Mouse (Mus musculus): ENCODE data around the gene Mlc1.

Gene Mlc1

DNA sequence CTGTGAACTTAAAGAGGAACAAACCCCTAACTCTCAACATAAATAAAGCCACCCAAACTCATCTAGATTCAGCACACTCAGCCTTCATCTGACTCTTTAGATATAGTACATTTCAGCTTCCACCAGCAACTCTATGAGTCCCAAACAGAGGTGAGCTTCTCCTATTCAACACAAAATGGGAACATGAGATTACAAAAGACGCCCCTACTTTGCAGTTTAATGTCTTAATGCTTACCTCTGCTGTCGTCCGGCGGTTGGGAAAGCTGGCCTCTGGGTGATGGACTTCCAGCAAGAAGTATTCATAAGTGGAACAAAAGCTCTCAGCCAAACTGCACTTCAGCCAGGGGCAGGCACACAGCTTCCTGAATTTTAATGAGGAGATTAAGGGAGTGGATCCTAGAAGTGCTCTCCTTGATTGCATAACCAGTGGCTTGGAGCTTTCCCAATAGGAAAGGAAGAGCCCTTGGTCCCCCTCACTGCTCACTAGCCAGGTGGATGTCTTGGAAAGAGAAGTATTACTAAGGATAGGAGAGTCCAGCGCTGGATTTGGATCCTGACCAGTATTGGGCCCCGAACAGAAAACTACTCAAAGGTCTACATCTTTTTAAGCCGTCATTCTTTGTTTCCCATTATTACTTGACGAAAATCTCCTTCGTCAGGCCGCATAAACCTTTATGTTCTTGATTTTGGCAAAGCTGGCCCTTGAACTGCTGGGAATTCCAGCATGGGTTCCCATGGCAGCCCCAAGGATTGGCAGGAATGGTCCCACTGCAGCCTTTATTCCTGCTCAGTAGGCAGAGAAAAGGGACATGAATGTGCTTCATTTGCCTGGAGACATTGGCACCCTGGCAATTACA, at the start of gene Mlc1:
TSS of gene Mlc1 (minus strand) at position 727 of the 857 bp plus-strand sequence.
- DNase-seq (ENCODE audit: low read depth, low spot score): no peak

GRCm38 (mm10) chr15:89020492-89020891, 41.7 kb upstream of the Mlc1 start:
- DNase-seq (ENCODE audit: low read depth, low spot score): no peak

DNA sequence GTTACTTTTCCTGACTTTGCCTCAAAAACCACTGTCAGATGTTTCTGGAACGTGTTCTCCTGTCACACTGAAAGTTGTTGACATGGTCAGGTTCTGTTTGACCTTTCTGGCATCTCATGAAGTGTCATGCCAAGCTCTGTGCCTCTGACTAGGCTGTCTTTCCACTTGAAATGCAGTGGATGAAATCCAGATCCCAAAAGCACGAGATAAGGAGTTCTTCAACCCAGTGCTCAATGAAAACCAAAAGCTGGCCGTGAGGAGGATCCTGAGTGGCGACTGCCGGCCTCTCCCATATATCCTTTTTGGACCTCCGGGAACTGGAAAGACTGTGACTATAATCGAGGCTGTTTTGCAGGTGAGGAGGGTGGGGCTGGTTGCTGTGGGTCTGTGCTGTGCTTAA, 41.3 kb upstream of the Mlc1 start:
- no peak for DNase-seq (ENCODE audit: low read depth, low spot score)

DNA sequence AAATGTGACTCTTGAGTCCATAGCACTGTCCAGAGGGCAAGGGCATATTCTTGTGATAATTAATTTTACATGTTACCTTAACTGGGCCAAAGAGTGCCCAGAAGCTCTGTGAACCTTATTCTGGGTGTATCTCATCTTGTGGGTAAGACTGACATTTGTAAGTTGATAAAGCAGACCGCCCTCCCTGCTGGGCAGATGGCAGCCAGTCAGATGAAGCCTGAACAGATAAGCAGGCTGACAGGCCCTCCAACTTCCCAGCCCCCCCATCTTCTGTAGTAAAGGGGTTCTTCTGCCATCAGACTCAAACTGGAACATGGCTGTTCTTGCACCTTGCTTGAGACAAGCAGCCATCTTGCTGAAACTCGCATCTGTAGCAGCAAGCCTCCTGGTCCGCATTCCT, 37.9 kb upstream of the Mlc1 start:
- DNase-seq (ENCODE audit: low read depth, low spot score): no peak

GRCm38 (mm10) chr15:89007781-89008180, 29.0 kb upstream of the Mlc1 start:
- DNase-seq (ENCODE audit: low read depth, low spot score): no peak

- DNase-seq (ENCODE audit: low read depth, low spot score): no peak
These were observed 28.2 kb upstream of the Mlc1 start for GRCm38 (mm10) chr15:89007002-89007401.

- no peak for DNase-seq (ENCODE audit: low read depth, low spot score)
These were observed 22.4 kb upstream of the Mlc1 start for GRCm38 (mm10) chr15:89001245-89001644.

DNA sequence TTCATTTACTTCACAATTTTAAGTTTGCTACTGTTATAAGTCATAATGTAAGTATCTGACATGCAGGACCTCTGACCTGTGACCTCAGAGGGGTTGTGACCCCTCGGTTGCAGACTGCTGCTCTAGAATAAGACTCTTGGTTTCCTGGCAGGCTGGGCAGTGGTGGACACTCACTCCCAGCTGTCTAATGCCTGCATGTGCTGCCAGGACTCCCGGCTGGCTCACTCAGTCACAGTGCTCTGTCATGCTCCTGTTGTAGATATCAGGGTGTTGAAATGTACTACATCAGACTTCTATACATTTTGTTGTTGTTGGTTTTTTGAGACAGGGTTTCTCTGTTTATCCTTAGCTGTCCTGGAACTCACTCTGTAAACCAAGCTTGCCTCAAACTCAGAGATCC, 21.6 kb upstream of the Mlc1 start:
- no peak for DNase-seq (ENCODE audit: low read depth, low spot score)

DNA sequence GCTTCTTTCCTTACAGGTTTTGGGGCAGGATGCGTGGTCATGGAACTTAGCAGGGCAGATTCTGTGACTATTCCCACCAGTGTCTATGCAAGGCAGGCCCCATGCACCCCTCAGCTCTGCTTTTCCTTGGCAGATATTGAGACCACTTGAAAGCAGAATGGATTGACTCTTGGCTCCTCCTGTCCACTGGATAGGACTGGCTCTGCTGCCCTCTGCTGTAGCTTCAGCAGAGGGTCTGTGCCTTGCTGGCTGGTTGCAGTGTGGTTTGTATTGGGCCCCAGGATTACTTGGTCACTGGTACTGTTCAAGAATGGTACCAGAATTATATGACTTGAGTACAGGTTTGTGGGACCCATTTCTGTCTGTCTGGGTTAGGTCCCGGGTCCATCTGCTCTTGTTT, 20.3 kb upstream of the Mlc1 start:
- DNase-seq (ENCODE audit: low read depth, low spot score): no peak

DNA sequence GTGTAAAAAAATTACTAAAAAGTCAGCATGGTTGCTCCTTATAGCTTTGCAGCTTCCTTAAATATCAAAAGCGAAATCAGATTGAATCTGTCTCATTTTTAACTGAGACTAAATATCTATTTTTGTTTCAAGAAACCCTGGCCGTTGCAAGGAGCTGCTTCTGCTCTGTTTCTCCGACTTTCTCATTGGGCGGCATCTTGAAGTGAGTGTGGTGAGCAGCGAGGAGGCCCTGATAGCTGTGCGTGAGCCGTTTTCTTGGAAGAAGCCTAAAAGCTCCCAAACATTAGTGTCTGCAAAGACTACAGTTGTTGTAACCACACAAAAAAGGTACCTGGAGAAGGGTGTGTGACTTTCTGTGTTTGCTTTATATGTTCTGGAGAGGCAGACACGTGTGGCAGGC, 19.8 kb upstream of the Mlc1 start:
- peak; percentile 12 for DNase-seq (ENCODE audit: low read depth, low spot score)

GRCm38 (mm10) chr15:88989236-88989635, 10.4 kb upstream of the Mlc1 start:
- DNase-seq (ENCODE audit: low read depth, low spot score): no peak

- DNase-seq (ENCODE audit: low read depth, low spot score): no peak
These were observed 3.8 kb upstream of the Mlc1 start, which contains the start of gene Mov10l1 for GRCm38 (mm10) chr15:88982534-88983079. Gene Mov10l1 (plus strand): TSS chr15:88982909.

DNA sequence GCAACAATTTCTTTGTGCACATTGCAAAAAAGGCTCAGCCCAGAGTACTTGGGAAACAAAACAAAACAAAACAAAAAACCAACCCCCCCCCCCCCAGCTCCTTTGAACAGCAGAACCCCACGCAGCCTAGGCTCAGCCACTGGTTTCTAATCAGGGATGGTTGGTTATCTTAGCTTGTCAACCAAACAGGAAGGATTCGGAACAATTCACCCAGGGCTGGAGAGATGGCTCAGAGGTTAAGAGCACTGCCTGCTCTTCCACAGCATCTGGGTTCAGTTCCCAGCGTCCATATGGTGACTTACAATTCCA, 285 bp upstream of the Mlc1 start:
- peak; percentile 13 for DNase-seq (ENCODE audit: low read depth, low spot score)

DNA sequence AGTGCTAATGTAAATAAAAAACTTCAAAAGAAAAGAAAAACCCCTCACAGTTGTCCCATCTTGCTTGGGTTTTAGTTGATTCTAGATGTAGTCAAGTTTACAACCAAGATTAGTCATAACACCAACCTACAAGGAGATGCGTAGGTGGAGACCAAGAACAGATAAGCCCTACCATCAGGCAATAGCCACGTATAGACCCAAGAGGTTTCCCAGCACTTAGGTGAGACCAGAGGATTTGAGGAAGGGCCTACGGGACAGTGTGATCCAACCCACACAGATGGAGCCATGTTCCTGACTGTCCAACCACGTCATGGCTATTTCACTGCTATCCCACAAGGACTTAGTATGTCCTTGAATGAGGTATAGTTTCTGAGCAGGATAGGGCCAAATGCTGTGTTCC, 6.5 kb downstream of the Mlc1 start:
- no peak for DNase-seq (ENCODE audit: low read depth, low spot score)

DNA sequence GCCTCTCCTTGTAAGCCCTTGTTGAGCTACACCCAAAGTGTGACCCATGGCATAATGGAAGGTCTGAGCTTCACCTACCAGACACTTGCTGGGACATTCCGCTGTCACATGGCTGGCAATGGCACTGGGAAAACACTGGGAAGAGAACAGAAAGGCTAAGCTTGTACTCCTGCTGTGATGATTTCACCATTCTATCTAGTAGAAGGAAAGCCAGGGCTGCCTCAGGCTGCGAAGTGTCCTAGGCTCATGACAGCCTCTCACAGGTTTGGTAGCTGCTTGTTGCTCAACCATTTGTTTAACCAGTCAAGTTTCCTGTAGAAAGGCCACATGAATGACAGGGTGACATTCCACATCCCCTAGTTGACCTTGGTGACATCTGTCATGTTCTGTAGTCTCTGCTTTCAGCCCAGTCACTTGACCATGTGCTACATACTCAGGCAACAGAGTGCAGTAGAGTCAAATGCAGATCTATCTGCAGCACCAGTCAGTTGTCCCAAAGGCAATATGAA, 14.7 kb downstream of the Mlc1 start:
- no peak for DNase-seq (ENCODE audit: low read depth, low spot score)

- no peak for DNase-seq (ENCODE audit: low read depth, low spot score)
These were observed 21.3 kb downstream of the Mlc1 start for GRCm38 (mm10) chr15:88957522-88957921.

DNA sequence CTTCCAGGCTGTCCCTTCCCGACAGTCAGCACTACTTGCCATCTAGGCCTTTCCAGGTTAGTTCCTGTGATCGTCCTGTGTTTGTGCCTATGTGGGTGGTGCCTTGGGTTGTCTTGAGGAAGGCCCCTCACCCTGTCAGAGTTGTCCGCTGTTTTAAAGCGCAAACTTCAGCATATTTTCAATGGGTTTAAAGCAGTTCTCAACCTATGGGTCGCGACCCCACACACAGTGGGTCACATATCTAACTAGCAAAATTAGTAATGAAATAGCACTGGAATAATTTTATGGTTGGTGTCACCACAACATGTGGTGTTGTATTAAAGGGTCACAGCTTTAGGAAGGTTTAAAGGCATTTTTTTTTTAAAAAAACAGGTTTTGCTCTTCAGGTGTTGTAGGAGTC, 23.5 kb downstream of the Mlc1 start:
- DNase-seq (ENCODE audit: low read depth, low spot score): no peak

DNA sequence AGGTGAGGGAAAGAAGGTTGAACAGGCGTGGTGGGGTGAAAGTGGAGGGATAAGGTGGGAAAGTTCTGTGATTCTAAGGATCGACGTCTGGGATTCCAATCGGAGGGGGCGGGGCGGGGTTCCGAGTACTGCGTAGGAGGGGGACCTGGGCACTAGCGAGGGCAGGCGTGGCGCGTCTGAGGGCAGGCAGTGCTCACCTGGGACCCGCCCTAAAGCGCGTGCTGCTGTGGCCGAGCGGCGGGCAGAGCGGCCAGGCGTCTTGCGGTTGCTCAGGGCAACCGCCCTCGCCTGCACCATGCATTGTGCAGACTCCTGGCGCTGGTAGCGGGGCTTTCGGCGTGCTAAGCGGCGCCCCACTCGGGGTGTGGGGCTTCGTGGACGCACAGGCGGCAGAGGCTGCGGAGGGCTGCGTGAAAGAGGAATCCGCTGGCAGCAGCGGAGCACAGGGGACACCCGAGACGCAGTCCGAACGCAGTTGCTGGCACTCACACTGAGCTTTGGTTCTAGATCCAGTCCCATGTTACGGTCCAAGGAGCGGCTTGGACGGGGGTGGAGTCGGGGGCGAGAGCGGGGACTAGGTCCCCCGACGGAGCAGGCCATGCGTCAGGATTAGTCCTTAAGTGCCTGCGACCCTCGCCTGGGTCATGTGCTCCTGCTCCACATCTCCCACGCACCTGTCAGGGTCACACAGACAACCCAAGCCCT, 24.3 kb downstream of the Mlc1 start, which contains the start of gene Ttll8:
TSS of gene Ttll8 (minus strand) at position 51 of the 705 bp plus-strand sequence.
- no peak for DNase-seq (ENCODE audit: low read depth, low spot score)

- no peak for DNase-seq (ENCODE audit: low read depth, low spot score)
These were observed 27.6 kb downstream of the Mlc1 start for GRCm38 (mm10) chr15:88951246-88951645.

DNA sequence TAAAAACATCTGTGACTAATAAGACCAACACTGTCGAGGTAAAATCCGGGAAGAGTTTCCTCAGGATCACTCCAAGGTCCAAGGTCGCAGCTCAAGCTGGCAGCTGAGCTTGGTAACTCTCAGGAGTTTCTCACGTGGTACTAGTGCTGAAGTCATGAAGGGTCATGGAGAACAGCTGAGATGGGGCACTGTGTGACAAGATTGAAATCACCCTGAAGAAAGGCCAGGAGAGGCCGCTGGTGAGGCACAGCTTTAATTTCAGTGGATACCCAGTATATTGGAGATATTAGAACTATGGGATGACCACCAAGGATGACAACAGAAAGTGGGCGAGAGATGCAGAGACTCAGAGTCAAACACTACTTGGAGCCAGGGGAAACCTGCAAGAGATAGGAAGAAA, 32.0 kb downstream of the Mlc1 start:
- DNase-seq (ENCODE audit: low read depth, low spot score): no peak

DNA sequence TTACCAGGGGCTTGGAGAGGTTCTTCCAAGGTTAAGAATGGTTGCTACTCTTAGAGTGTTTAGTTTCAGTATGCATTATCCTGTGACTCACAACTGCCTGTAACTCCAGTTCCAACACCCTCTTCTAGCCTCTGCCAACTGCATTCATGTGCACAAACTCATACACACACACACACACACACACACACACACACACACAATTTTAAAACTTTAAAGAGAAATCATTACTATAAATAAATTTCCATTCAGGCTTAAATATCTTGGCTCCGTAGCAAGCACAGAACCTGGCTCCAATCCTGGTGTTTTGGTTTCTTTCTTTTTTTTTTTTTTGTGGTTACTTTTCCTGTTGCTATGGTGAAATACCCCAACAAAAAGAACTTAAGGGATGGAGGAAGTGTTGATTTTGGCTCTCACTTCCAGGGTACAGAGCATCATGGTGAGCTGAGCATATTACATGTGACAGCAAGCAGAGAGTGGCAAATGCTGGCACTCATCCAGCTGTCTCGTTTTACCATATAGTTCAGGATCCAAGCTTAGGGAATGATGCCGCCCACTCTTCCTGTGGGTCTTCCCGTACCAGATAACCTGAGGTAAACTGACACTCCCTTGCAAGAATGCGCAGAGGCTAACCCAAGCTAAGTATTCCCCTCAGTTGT, 34.8 kb downstream of the Mlc1 start:
- peak; percentile 34 for DNase-seq (ENCODE audit: low read depth, low spot score)

DNA sequence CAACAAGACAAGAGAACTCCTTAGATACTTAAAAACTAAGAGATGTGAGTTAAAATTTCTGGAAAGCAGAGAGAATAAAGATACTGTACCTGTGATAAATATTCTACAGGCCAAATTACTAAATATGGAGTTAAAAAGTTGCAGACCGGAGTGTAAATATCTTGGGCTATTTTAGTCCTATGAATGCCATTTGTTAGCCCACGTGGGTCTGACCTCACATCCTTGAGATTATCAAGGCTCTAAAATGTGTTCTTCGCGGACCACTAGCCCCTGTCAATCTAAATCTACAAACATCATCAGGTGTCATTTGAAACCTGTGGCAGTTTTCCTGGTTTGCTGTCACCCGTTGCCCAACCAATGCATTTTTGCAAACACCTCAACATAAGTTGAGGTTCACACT, 36.0 kb downstream of the Mlc1 start:
- DNase-seq (ENCODE audit: low read depth, low spot score): no peak

Data from telencephalon, adult 2 months (tissue).